Mouse (Mus musculus): ENCODE measurements around the gene Ica1.

DNA sequence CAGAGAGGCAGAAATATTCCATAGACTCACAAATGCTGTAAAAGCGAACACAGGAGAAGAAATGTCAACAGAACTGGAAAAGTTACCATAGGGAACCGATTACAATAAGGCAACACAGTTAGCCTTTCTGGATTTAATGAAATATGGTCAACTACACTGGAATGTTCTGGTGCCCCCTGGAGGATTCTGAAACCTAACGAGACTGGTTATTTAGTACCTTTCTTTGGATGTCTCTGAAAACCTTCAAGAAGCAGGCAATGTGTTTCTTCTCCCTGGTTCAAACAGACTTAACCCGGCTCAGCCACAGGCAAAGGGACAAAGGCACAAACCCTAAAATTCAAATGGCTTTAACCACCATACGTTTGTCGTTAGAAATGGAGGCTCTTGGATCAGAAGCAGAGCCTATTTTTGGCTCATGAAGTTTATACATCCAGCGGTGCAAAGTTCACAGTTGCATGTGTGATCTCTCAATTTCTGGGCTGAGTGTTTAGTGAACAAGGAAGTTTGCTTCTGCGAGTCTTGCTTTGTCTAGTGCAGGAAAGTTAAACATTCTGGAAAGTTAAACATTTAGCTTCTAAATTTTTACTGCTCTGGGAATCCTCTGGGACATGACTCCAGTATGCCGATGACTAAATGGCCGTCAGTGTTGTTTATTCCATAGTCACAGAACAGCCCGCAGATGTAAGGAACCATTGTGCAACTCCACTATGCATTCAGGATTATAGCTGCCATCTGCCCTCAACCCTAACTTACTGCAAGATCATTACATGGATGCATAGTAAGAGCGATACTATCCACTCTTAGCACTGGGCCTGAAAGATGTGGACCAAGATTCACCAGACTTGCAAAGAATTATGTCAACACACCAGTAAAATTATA lies 83.4 kb downstream of the Ica1 start:
- TF ChIP-seq CTCF (IDR thresholded peaks at IDR 0.05; ENCODE audit: low read depth, low read length) (no peak), POLR2AphosphoS5 (IDR thresholded peaks at IDR 0.05; ENCODE audit: insufficient replicate concordance, low read depth, low read length) (no peak), TAL1 (conservative IDR thresholded peaks at IDR 0.05; ENCODE audit: low read depth, low read length) (no peak)

All from G1E (cell line).